Mouse (Mus musculus): ENCODE data around the gene Nrxn3. TPM values are rescaled to one million over a fixed set of nuclear protein-coding genes. Genes with fewer than 3 reads are reported as not detected.

Gene Nrxn3
- polyA plus RNA-seq, 1 experiment = not detected

- no peak overlapping the region for H3K4me3 ChIP-seq (ENCODE audit: insufficient read depth, low read length)
- TF ChIP-seq POLR2A (IDR thresholded peaks at IDR 0.05; ENCODE audit: low read depth, low read length) (no peak), CTCF (IDR thresholded peaks at IDR 0.05; ENCODE audit: borderline replicate concordance, insufficient read depth, low read length) (no peak)
- H3K27ac ChIP-seq (ENCODE audit: insufficient read depth, low read length) = no peak overlapping the region
- H3K4me1 ChIP-seq (ENCODE audit: control insufficient read depth, insufficient read depth, low read length) = no peaks in the 10 kb centered on the region
Observed at GRCm38 (mm10) chr12:90010280-90010679, 1287.6 kb downstream of the Nrxn3 start.

DNA sequence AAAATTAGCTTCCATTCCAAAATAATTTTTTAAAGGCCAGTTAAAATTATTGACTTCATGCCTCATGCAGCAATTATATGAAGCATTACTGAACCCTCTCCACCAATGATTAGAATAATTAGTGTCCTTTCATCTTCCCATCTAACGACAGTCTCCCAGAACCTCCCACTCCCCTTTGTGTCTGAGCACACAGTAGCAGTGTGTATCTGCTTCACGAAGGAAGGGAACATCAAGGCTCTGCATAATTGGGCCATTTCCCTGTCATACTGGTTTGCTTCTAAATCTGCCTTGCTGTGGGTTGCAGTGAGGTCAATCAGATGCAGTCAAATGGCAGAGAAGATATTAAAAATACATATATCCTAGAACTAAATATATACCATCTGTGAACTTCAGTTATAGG is 1291.3 kb downstream of the Nrxn3 start:
- Histone ChIP-seq H3K4me3 (ENCODE audit: insufficient read depth, low read length) (no peak overlapping the region), H3K4me1 (ENCODE audit: control insufficient read depth, insufficient read depth, low read length) (no peaks in the 10 kb centered on the region), H3K27ac (ENCODE audit: insufficient read depth, low read length) (no peak overlapping the region)
- TF ChIP-seq CTCF (IDR thresholded peaks at IDR 0.05; ENCODE audit: borderline replicate concordance, insufficient read depth, low read length) (no peak), POLR2A (IDR thresholded peaks at IDR 0.05; ENCODE audit: low read depth, low read length) (no peak)

DNA sequence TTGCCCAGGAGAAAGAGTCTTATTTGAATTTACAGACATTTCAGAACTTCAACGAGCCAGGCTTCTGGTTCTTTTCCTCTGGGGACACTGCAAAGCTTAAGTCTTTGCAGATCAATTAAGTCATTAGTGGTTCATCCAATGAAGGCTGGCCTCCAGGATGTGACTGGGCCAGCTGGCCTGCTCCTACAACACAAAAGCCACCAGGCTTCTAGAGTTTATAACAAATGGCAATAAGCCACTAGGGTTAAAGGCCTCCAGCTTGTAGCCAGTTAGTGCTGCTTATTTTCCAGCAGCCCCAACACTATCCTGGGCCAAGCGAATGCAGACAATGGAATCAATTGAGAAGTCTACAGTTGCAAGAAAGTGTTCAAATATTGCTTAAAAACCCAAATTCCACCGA is 1304.3 kb downstream of the Nrxn3 start:
- no peaks in the 10 kb centered on the region for H3K4me1 ChIP-seq (ENCODE audit: control insufficient read depth, insufficient read depth, low read length)
- H3K27ac ChIP-seq (ENCODE audit: insufficient read depth, low read length) = no peak overlapping the region
- TF ChIP-seq CTCF (IDR thresholded peaks at IDR 0.05; ENCODE audit: borderline replicate concordance, insufficient read depth, low read length) (no peak), POLR2A (IDR thresholded peaks at IDR 0.05; ENCODE audit: low read depth, low read length) (no peak)
- no peak overlapping the region for H3K4me3 ChIP-seq (ENCODE audit: insufficient read depth, low read length)

- Histone ChIP-seq H3K4me3 (ENCODE audit: insufficient read depth, low read length) (no peak overlapping the region), H3K27ac (ENCODE audit: insufficient read depth, low read length) (no peak overlapping the region), H3K4me1 (ENCODE audit: control insufficient read depth, insufficient read depth, low read length) (no peaks in the 10 kb centered on the region)
- no peak for TF ChIP-seq POLR2A (IDR thresholded peaks at IDR 0.05; ENCODE audit: low read depth, low read length)
- no peak for TF ChIP-seq CTCF (IDR thresholded peaks at IDR 0.05; ENCODE audit: borderline replicate concordance, insufficient read depth, low read length)
Observed at GRCm38 (mm10) chr12:90041038-90041437, 1318.4 kb downstream of the Nrxn3 start.

- Histone ChIP-seq H3K4me3 (ENCODE audit: insufficient read depth, low read length) (no peak overlapping the region), H3K4me1 (ENCODE audit: control insufficient read depth, insufficient read depth, low read length) (0 out of 2 replicates have a peak, but pooled peaks cover 2% of the 10 kb centered on the region), H3K27ac (ENCODE audit: insufficient read depth, low read length) (no peak overlapping the region)
- TF ChIP-seq POLR2A (IDR thresholded peaks at IDR 0.05; ENCODE audit: low read depth, low read length) (no peak), CTCF (IDR thresholded peaks at IDR 0.05; ENCODE audit: borderline replicate concordance, insufficient read depth, low read length) (no peak)
Observed at GRCm38 (mm10) chr12:90056256-90056655, 1333.6 kb downstream of the Nrxn3 start.

DNA sequence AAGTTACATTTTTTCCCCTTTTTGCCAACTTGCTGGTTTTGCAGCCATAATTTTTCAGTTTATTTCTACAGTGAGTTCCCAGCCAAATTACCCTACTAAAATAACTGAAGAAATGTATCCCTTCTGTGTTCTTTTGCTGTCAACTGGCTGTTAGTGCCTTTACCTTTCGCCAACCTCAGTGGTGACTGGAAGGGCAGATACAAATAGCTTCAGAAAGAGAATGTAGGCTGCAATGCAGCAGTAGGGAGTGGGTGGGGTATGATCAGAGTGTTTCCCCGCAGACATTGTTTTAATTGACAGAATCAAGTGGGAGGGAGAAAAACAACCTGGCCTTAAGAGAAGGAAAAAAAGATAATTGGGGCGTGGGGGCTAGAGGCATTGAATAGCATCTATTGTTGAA is 1337.1 kb downstream of the Nrxn3 start:
- H3K4me1 ChIP-seq (ENCODE audit: control insufficient read depth, insufficient read depth, low read length) = peaks cover 5% of the 10 kb centered on the region; the same call in 1 of the 2 replicates
- no peak overlapping the region for H3K27ac ChIP-seq (ENCODE audit: insufficient read depth, low read length)
- H3K4me3 ChIP-seq (ENCODE audit: insufficient read depth, low read length) = no peak overlapping the region
- TF ChIP-seq POLR2A (IDR thresholded peaks at IDR 0.05; ENCODE audit: low read depth, low read length) (no peak), CTCF (IDR thresholded peaks at IDR 0.05; ENCODE audit: borderline replicate concordance, insufficient read depth, low read length) (no peak)

DNA sequence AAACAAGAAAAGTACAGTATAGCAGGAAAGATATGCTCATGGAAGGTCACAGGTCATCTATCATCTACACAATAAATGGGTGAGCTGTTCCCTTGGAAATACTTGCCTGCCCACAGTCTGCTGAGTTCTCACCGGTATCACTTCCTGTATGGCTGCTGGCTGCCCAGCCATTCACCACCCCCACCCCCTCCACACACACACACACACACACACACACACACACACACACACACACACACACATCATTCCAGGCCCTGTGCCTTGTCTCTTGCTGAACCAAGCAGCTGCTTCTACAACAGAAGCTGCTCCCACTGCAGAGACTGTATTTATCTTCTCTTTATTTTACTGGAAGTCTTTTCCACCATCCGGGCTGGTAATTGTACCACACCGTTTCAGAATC is 1338.6 kb downstream of the Nrxn3 start:
- TF ChIP-seq POLR2A (IDR thresholded peaks at IDR 0.05; ENCODE audit: low read depth, low read length) (no peak), CTCF (IDR thresholded peaks at IDR 0.05; ENCODE audit: borderline replicate concordance, insufficient read depth, low read length) (no peak)
- Histone ChIP-seq H3K4me3 (ENCODE audit: insufficient read depth, low read length) (no peak overlapping the region), H3K4me1 (ENCODE audit: control insufficient read depth, insufficient read depth, low read length) (peaks cover 5% of the 10 kb centered on the region; the same call in 1 of the 2 replicates), H3K27ac (ENCODE audit: insufficient read depth, low read length) (no peak overlapping the region)

GRCm38 (mm10) chr12:90062219-90062618 is 1339.5 kb downstream of the Nrxn3 start:
- peaks cover 5% of the 10 kb centered on the region; the same call in 1 of the 2 replicates for H3K4me1 ChIP-seq (ENCODE audit: control insufficient read depth, insufficient read depth, low read length)
- H3K4me3 ChIP-seq (ENCODE audit: insufficient read depth, low read length) = no peak overlapping the region
- H3K27ac ChIP-seq (ENCODE audit: insufficient read depth, low read length) = no peak overlapping the region
- TF ChIP-seq POLR2A (IDR thresholded peaks at IDR 0.05; ENCODE audit: low read depth, low read length) (no peak), CTCF (IDR thresholded peaks at IDR 0.05; ENCODE audit: borderline replicate concordance, insufficient read depth, low read length) (no peak)

DNA sequence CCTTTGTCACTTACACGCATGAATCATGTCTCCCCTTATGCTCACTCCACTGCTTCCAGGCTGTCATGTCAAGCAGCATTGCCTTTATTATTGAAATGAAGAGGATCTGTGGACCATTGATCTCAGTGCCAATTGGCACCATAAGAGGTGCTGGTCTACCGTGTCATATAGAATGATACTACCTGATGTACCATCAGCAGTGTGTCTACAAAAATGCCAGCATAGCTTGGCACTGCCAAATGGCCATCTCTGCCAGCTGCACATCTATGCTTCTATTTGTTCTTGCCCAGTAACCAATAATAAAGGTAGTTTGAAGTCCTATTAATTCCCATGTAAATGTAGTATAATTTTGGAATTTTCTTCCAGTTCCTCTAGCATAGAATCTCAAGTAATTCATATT is 1340.8 kb downstream of the Nrxn3 start:
- Histone ChIP-seq H3K4me3 (ENCODE audit: insufficient read depth, low read length) (no peak overlapping the region), H3K4me1 (ENCODE audit: control insufficient read depth, insufficient read depth, low read length) (peaks cover 5% of the 10 kb centered on the region; the same call in 1 of the 2 replicates), H3K27ac (ENCODE audit: insufficient read depth, low read length) (no peak overlapping the region)
- no peak for TF ChIP-seq POLR2A (IDR thresholded peaks at IDR 0.05; ENCODE audit: low read depth, low read length)

- TF ChIP-seq POLR2A (IDR thresholded peaks at IDR 0.05; ENCODE audit: low read depth, low read length) = no peak
- no peak for TF ChIP-seq CTCF (IDR thresholded peaks at IDR 0.05; ENCODE audit: borderline replicate concordance, insufficient read depth, low read length)
- Histone ChIP-seq H3K4me1 (ENCODE audit: control insufficient read depth, insufficient read depth, low read length) (no peaks in the 10 kb centered on the region), H3K4me3 (ENCODE audit: insufficient read depth, low read length) (no peak overlapping the region), H3K27ac (ENCODE audit: insufficient read depth, low read length) (no peak overlapping the region)
Observed at GRCm38 (mm10) chr12:90085862-90086261, 1363.2 kb downstream of the Nrxn3 start.

- Histone ChIP-seq H3K4me3 (ENCODE audit: insufficient read depth, low read length) (no peak overlapping the region), H3K27ac (ENCODE audit: insufficient read depth, low read length) (no peak overlapping the region), H3K4me1 (ENCODE audit: control insufficient read depth, insufficient read depth, low read length) (no peaks in the 10 kb centered on the region)
- TF ChIP-seq CTCF (IDR thresholded peaks at IDR 0.05; ENCODE audit: borderline replicate concordance, insufficient read depth, low read length) (no peak), POLR2A (IDR thresholded peaks at IDR 0.05; ENCODE audit: low read depth, low read length) (no peak)
Observed at GRCm38 (mm10) chr12:90095754-90096153, 1373.1 kb downstream of the Nrxn3 start.
